Mouse (Mus musculus): ENCODE measurements around the gene Ttc12. TPM values are rescaled to one million over a fixed set of nuclear protein-coding genes. Genes with fewer than 3 reads are reported as not detected.

Gene Ttc12
- total RNA-seq, 2 experiments from 2014 or later = 6.2 to 8.4 TPM

DNA sequence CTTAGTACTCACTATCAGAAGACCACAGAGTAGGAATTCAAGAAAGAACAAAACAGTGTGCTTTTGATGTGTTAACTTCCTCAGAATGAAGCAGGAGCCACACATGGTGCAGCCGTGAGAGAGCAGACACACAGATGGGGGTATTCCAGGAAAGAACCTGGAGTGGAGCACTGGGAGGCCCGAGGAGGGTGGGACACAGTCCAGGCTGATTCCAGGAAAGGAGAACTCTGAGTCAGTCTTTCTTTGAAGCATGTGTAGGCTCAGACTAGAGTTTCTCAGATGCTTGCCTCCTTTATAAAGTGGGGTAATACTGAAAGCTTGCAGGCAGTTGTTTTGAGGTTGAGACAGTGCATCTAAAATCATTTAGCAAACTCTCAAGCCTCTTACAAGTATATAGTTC lies 93.8 kb downstream of the Ttc12 start:
- DNase-seq (ENCODE audit: low spot score in 2 of 2) = no peak

Other genes with a start within 250 kb of the Ttc12 start
- gene Gm4894, start 235.7 kb downstream of the Ttc12 start, total RNA-seq (2021) = not detected
- gene Drd2, start 145.6 kb downstream of the Ttc12 start, total RNA-seq (2021) = 1 to 10 TPM; 2.0 to 2.4 TPM
- gene Ankk1, start 59.2 kb downstream of the Ttc12 start, total RNA-seq (2021) = not detected